Mouse (Mus musculus) midbrain, embryonic 14.5 days (tissue): ENCODE measurements at regions not wholly inside any gene's neighbourhood (a gene's known extent, or its start where the extent isn't known, plus 50 kb on each side); places are given as distances from the start of the nearest gene placed in this dataset.

ENCODE experiments used
- ATAC-seq: fragments of 200-750 bp; cut with Nextera tagmentation; 2 replicates; pipeline ENCODE4 v1.8.0; 2017; ENCODE audit warnings: moderate number of reproducible peaks, moderate library complexity; ENCODE audit not compliant: low FRiP score, low TSS enrichment
- DNase-seq: peaks from one replicate; pipeline ENCODE4 v3.0.0-alpha.2; 2015
- H3K27ac ChIP-seq: fragments of 300-500 bp; sonication (generic); replicated peaks from 2 replicates; pipeline ENCODE4 v1.5.1; 2014; ENCODE audit warnings: mild to moderate bottlenecking, low read depth, low read length, moderate library complexity
- H3K27me3 ChIP-seq: fragments of 300-500 bp; sonication (generic); 2 replicates; pipeline ENCODE4 v1.6.1; 2014; ENCODE audit warnings: low read length, control low read depth, mixed read lengths; ENCODE audit not compliant: control insufficient read depth, insufficient read depth
- H3K36me3 ChIP-seq: fragments of 300-500 bp; sonication (generic); 2 replicates; pipeline ENCODE4 v1.6.1; 2014; ENCODE audit warnings: low read length, control low read depth; ENCODE audit not compliant: control insufficient read depth, insufficient read depth
- H3K4me1 ChIP-seq: fragments of 300-500 bp; sonication (generic); 2 replicates; pipeline ENCODE4 v1.6.1; 2014; ENCODE audit warnings: mild to moderate bottlenecking, antibody characterized with exemption, low read length, control low read depth; ENCODE audit not compliant: control insufficient read depth, insufficient read depth
- H3K4me2 ChIP-seq: fragments of 300-500 bp; sonication (generic); 2 replicates; pipeline ENCODE4 v1.6.1; 2014; ENCODE audit warnings: mild to moderate bottlenecking, low read length, moderate library complexity
- H3K4me3 ChIP-seq: fragments of 300-500 bp; sonication (generic); replicated peaks from 2 replicates; pipeline ENCODE4 v1.5.1; 2014; ENCODE audit warnings: low read depth, low read length
- H3K9ac ChIP-seq: fragments of 300-500 bp; sonication (generic); replicated peaks from 2 replicates; pipeline ENCODE4 v1.6.1; 2014; ENCODE audit warnings: mild to moderate bottlenecking, low read length, moderate library complexity
- H3K9me3 ChIP-seq: fragments of 300-500 bp; sonication (generic); 2 replicates; pipeline ENCODE4 v1.6.1; 2016; ENCODE audit warnings: low read length, control low read depth, mixed read lengths; ENCODE audit not compliant: control insufficient read depth
- WGBS: fragments of 180-500 bp; shearing (Covaris S2); extraction: QIAGEN DNeasy Blood & Tissue Kit; methylation state at CpG from one replicate; pipeline ENCODE4 v1.1.7; 2014; 5-methylcytosine and 5-hydroxymethylcytosine counted together

GRCm38 (mm10) chr13:114587621-114588020, 128.9 kb upstream of the Fst start:
- H3K27me3 ChIP-seq, result no peaks in the 10 kb centered on the region
- no peak overlapping the region for H3K4me3 ChIP-seq
- no peak for ATAC-seq
- H3K9ac ChIP-seq, result no peak overlapping the region
- DNase-seq, result no peak
- H3K4me1 ChIP-seq, result no peaks in the 10 kb centered on the region
- no peak overlapping the region for H3K27ac ChIP-seq
- no peak overlapping the region for H3K4me2 ChIP-seq
- H3K9me3 ChIP-seq, result no peaks in the 10 kb centered on the region
- WGBS, result 91% methylated on average over 2 of the region's 2 CpGs
- no peaks in the 10 kb centered on the region for H3K36me3 ChIP-seq

GRCm38 (mm10) chr13:114603341-114603740, 144.6 kb upstream of the Fst start:
- no peaks in the 10 kb centered on the region for H3K27me3 ChIP-seq
- no peaks in the 10 kb centered on the region for H3K9me3 ChIP-seq
- H3K9ac ChIP-seq, result no peak overlapping the region
- H3K4me3 ChIP-seq, result no peak overlapping the region
- no peaks in the 10 kb centered on the region for H3K36me3 ChIP-seq
- H3K4me1 ChIP-seq, result no peaks in the 10 kb centered on the region
- DNase-seq (no peak), ATAC-seq (no peak)
- WGBS, result 89% methylated on average over 13 of the region's 13 CpGs
- H3K4me2 ChIP-seq, result no peak overlapping the region
- no peak overlapping the region for H3K27ac ChIP-seq

- ATAC-seq, result no peak
Observed at GRCm38 (mm10) chr13:114604037-114604694, 145.4 kb upstream of the Fst start.

GRCm38 (mm10) chr13:114613909-114614308, 155.2 kb upstream of the Fst start:
- no peaks in the 10 kb centered on the region for H3K27me3 ChIP-seq
- no peaks in the 10 kb centered on the region for H3K4me1 ChIP-seq
- no peak overlapping the region for H3K4me3 ChIP-seq
- H3K9me3 ChIP-seq, result no peaks in the 10 kb centered on the region
- H3K27ac ChIP-seq, result no peak overlapping the region
- 94% methylated on average over 1 of the region's 1 CpGs for WGBS
- H3K4me2 ChIP-seq, result no peak overlapping the region
- ATAC-seq (no peak), DNase-seq (no peak)
- H3K9ac ChIP-seq, result no peak overlapping the region
- no peaks in the 10 kb centered on the region for H3K36me3 ChIP-seq

More at GRCm38 (mm10) chr13:114604037-114604694, 145.4 kb upstream of the Fst start:
- Histone ChIP-seq H3K9me3 (no peaks in the 10 kb centered on the region), H3K4me1 (no peaks in the 10 kb centered on the region), H3K27me3 (no peaks in the 10 kb centered on the region), H3K27ac (no peak overlapping the region), H3K9ac (no peak overlapping the region), H3K4me3 (no peak overlapping the region), H3K36me3 (no peaks in the 10 kb centered on the region), H3K4me2 (no peak overlapping the region)
- DNase-seq, result peak; percentile 0
- WGBS, result 82% methylated on average over 11 of the region's 11 CpGs

- 92% methylated on average over 4 of the region's 4 CpGs for WGBS
- H3K27ac ChIP-seq, result no peak overlapping the region
- H3K9ac ChIP-seq, result no peak overlapping the region
- H3K27me3 ChIP-seq, result no peaks in the 10 kb centered on the region
- H3K4me1 ChIP-seq, result no peaks in the 10 kb centered on the region
- no peak for DNase-seq
- H3K36me3 ChIP-seq, result no peaks in the 10 kb centered on the region
- ATAC-seq, result no peak
- H3K4me2 ChIP-seq, result no peak overlapping the region
- H3K4me3 ChIP-seq, result no peak overlapping the region
- no peaks in the 10 kb centered on the region for H3K9me3 ChIP-seq
Observed at GRCm38 (mm10) chr13:114619416-114619815, 160.7 kb upstream of the Fst start.

- Histone ChIP-seq H3K4me2 (no peak overlapping the region), H3K4me1 (no peaks in the 10 kb centered on the region), H3K9me3 (no peaks in the 10 kb centered on the region), H3K27ac (no peak overlapping the region), H3K4me3 (no peak overlapping the region), H3K36me3 (no peaks in the 10 kb centered on the region), H3K27me3 (no peaks in the 10 kb centered on the region), H3K9ac (no peak overlapping the region)
- no peak for DNase-seq
- no peak for ATAC-seq
- 93% methylated on average over 4 of the region's 4 CpGs for WGBS
Observed at GRCm38 (mm10) chr13:114636731-114637130, 178.0 kb upstream of the Fst start.

- Histone ChIP-seq H3K9ac (no peak overlapping the region), H3K27ac (no peak overlapping the region), H3K9me3 (no peaks in the 10 kb centered on the region), H3K4me2 (no peak overlapping the region), H3K36me3 (no peaks in the 10 kb centered on the region), H3K4me1 (no peaks in the 10 kb centered on the region), H3K27me3 (no peaks in the 10 kb centered on the region), H3K4me3 (no peak overlapping the region)
- WGBS, result 98% methylated on average over 2 of the region's 2 CpGs
- ATAC-seq, result no peak
- no peak for DNase-seq
Observed at GRCm38 (mm10) chr13:114639531-114639930, 178.5 kb upstream of the Mocs2 start.

GRCm38 (mm10) chr13:114641688-114642390, 176.2 kb upstream of the Mocs2 start:
- 31% methylated on average over 9 of the region's 9 CpGs for WGBS
- Histone ChIP-seq H3K9ac (no peak overlapping the region), H3K36me3 (no peaks in the 10 kb centered on the region), H3K4me3 (no peak overlapping the region), H3K4me1 (no peaks in the 10 kb centered on the region), H3K9me3 (no peaks in the 10 kb centered on the region), H3K27me3 (no peaks in the 10 kb centered on the region), H3K4me2 (no peak overlapping the region), H3K27ac (no peak overlapping the region)
- DNase-seq, result peak; percentile 6
- ATAC-seq, result no peak
